Comparison of ENCODE assay signal across 24 mouse cellular contexts in the genomic region with DNA sequence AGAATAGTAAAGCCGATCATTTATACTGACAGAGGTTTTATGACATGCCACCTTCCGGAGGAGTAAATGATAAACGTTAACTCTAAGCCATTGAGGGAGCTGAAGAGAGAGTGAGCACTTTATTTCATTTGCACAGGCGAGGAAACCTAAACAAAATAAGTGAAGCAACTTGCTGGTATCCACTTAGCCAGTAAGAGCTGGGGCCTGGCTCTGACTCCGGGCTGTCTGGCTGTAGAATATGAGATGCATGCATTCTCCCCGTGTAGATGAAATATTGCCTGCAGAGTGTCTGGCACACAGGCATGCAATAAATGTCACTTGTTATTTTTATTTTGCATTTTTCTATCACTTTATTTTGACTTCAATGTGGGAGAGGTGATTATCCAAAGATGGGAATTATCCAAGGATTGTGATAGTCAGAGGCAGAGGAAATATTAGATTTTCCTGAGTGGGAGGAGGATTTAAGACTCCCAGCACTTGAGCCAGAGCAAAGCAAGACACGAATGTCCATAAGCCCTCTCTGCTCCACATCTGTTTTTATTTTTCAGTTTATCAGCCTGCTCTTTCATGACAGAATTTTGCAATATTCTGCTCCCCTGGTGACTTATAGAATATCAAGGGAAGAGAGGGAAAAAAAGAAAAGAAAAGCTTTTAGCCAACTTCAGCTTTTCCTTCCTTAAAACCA.
DNase-seq lines count a peak whose midpoint lies in the region; ATAC-seq and TF ChIP-seq lines count a peak whose summit lies in the region.
"Had no signal": no experiment of that assay in that cellular context is flagged by ENCODE, and none has a peak within 500 bp of the region (broad histone marks: within the 10 kb centered on the region; RNA-seq: fewer than 3 reads in every experiment).

No protein-coding gene starts in this region.

- TF ChIP-seq CTCF in liver, postnatal 0 days (IDR thresholded peaks at IDR 0.05; ENCODE audit: low read depth) = no peak

- H3K4me3 ChIP-seq in embryonic facial prominence, embryonic 11.5 days (ENCODE audit: low read depth, low read length) = no peak overlapping the region
- H3K4me3 ChIP-seq in embryonic facial prominence, embryonic 10.5 days = no peak overlapping the region
- H3K4me3 ChIP-seq in heart, embryonic 16.5 days (ENCODE audit: low read length) = no peak overlapping the region
- no peak overlapping the region for H3K4me3 ChIP-seq in limb, embryonic 14.5 days (replicated peaks; ENCODE audit: low read length)
- H3K4me3 ChIP-seq in liver, postnatal 0 days (ENCODE audit: low read depth, low read length) = no peak overlapping the region
- H3K4me3 ChIP-seq: embryonic facial prominence, embryonic 13.5 days; intestine, embryonic 15.5 days; midbrain, embryonic 10.5 days; neural tube, embryonic 15.5 days had no signal

- H3K27ac ChIP-seq in embryonic facial prominence, embryonic 11.5 days (replicated peaks; ENCODE audit: low read depth, low read length) = no peak overlapping the region
- H3K27ac ChIP-seq in embryonic facial prominence, embryonic 10.5 days (replicated peaks) = no peak overlapping the region
- 0 out of 2 replicates have a peak overlapping the region, but pooled peaks have one; percentile 7 for H3K27ac ChIP-seq in heart, embryonic 16.5 days (ENCODE audit: low read length)
- H3K27ac ChIP-seq in limb, embryonic 14.5 days (replicated peaks; ENCODE audit: low read depth, low read length) = no peak overlapping the region
- H3K27ac ChIP-seq in liver, postnatal 0 days (ENCODE audit: low read depth) = no peak overlapping the region
- H3K27ac ChIP-seq: embryonic facial prominence, embryonic 13.5 days; intestine, embryonic 15.5 days; macrophage; midbrain, embryonic 10.5 days; neural tube, embryonic 15.5 days had no signal

- no peak overlapping the region for H3K4me2 ChIP-seq in embryonic facial prominence, embryonic 11.5 days (ENCODE audit: low read depth, low read length)
- H3K4me2 ChIP-seq in heart, embryonic 16.5 days (ENCODE audit: low read depth, low read length) = no peak overlapping the region
- no peak overlapping the region for H3K4me2 ChIP-seq in limb, embryonic 14.5 days (replicated peaks; ENCODE audit: low read depth, low read length, severe bottlenecking)
- no peak overlapping the region for H3K4me2 ChIP-seq in liver, postnatal 0 days (ENCODE audit: low read depth, low read length)
- H3K4me2 ChIP-seq: embryonic facial prominence, embryonic 13.5 days; intestine, embryonic 15.5 days; neural tube, embryonic 15.5 days had no signal

- intact Hi-C loops in heart, postnatal 25 days (cut with DNase I) = no loop called here

- no peaks in the 10 kb centered on the region for H3K4me1 ChIP-seq in embryonic facial prominence, embryonic 11.5 days (ENCODE audit: control insufficient read depth, insufficient read depth, low read length)
- H3K4me1 ChIP-seq in embryonic facial prominence, embryonic 10.5 days = peaks cover 29% of the 10 kb centered on the region
- no peaks in the 10 kb centered on the region for H3K4me1 ChIP-seq in heart, embryonic 16.5 days (ENCODE audit: control insufficient read depth, insufficient read depth, low read length)
- H3K4me1 ChIP-seq in limb, embryonic 14.5 days (ENCODE audit: control insufficient read depth, insufficient read depth, low read length) = peaks cover 13% of the 10 kb centered on the region
- H3K4me1 ChIP-seq in liver, postnatal 0 days (ENCODE audit: insufficient read depth) = 0 out of 2 replicates have a peak, but pooled peaks cover 2% of the 10 kb centered on the region
- H3K4me1 ChIP-seq: intestine, embryonic 15.5 days; neural tube, embryonic 15.5 days had no signal

- peak; percentile 32 for DNase-seq in embryonic facial prominence, embryonic 11.5 days (ENCODE audit: low spot score)
- DNase-seq in embryonic facial prominence, embryonic 10.5 days (ENCODE audit: low spot score) = no peak
- no peak for DNase-seq in heart, postnatal 25 days (ENCODE audit: low spot score)
- DNase-seq in NIH3T3 (ENCODE audit: low read depth) = peak; percentile 45
- DNase-seq in limb, embryonic 14.5 days (ENCODE audit: low spot score) = peak; percentile 50
- no peak for DNase-seq in liver, postnatal 0 days
- DNase-seq: adrenal gland, postnatal 36 days; cerebellum, adult 9-10 months; heart, postnatal 36 days; kidney, adult 8-10 months; kidney, postnatal 25 days; right cerebral cortex, adult 18-20 months; right cerebral cortex, postnatal 4 days; thymus, postnatal 14 days had no signal

- ATAC-seq in embryonic facial prominence, embryonic 11.5 days (replicated peaks; ENCODE audit: insufficient number of reproducible peaks, low FRiP score, low TSS enrichment, low read depth) = no peak
- no peak; the same call in 1 of the 2 replicates for ATAC-seq in heart, embryonic 16.5 days (replicated peaks; ENCODE audit: extremely low read depth, insufficient read depth, low FRiP score)
- no peak for ATAC-seq in limb, embryonic 14.5 days (ENCODE audit: low FRiP score, low read depth)
- no peak for ATAC-seq in liver, postnatal 0 days
- ATAC-seq: CD4-positive, CD25-positive, alpha-beta regulatory T cell, adult 4 months; forebrain, embryonic 14.5 days; hindbrain, embryonic 16.5 days; intestine, embryonic 15.5 days; lung, postnatal 0 days had no signal

- no peaks in the 10 kb centered on the region for H3K9me3 ChIP-seq in embryonic facial prominence, embryonic 11.5 days (replicated peaks; ENCODE audit: control insufficient read depth, low read length)
- H3K9me3 ChIP-seq in embryonic facial prominence, embryonic 10.5 days = no peaks in the 10 kb centered on the region
- H3K9me3 ChIP-seq in heart, embryonic 16.5 days (replicated peaks; ENCODE audit: control insufficient read depth, low read length) = no peaks in the 10 kb centered on the region
- H3K9me3 ChIP-seq in limb, embryonic 14.5 days (ENCODE audit: control insufficient read depth, low read length) = no peaks in the 10 kb centered on the region
- no peaks in the 10 kb centered on the region for H3K9me3 ChIP-seq in liver, postnatal 0 days (ENCODE audit: low read length)
- H3K9me3 ChIP-seq: embryonic facial prominence, embryonic 13.5 days; intestine, embryonic 15.5 days; midbrain, embryonic 10.5 days; neural tube, embryonic 15.5 days had no signal

- WGBS in embryonic facial prominence, embryonic 11.5 days = 61% methylated on average over 7 of the region's 7 CpGs
- 70% methylated on average over 7 of the region's 7 CpGs for WGBS in embryonic facial prominence, embryonic 10.5 days
- 55% methylated on average over 7 of the region's 7 CpGs for WGBS in heart, embryonic 16.5 days
- 21% methylated on average over 7 of the region's 7 CpGs for WGBS in limb, embryonic 14.5 days
- 69% methylated on average over 7 of the region's 7 CpGs for whole genome bisulfite sequencing in liver, postnatal 0 days (ENCODE audit: insufficient replicate concordance)

- TF ChIP-seq EP300 in liver, postnatal 0 days (IDR thresholded peaks at IDR 0.05; ENCODE audit: low read depth) = no peak

- no peaks in the 10 kb centered on the region for H3K36me3 ChIP-seq in embryonic facial prominence, embryonic 11.5 days (replicated peaks; ENCODE audit: control insufficient read depth, insufficient read depth, low read depth, low read length)
- H3K36me3 ChIP-seq in embryonic facial prominence, embryonic 10.5 days (replicated peaks) = no peaks in the 10 kb centered on the region
- no peaks in the 10 kb centered on the region for H3K36me3 ChIP-seq in heart, embryonic 16.5 days (ENCODE audit: control insufficient read depth, insufficient read depth)
- H3K36me3 ChIP-seq in limb, embryonic 14.5 days (ENCODE audit: control insufficient read depth, insufficient read depth, low read length) = no peaks in the 10 kb centered on the region
- H3K36me3 ChIP-seq in liver, postnatal 0 days (replicated peaks; ENCODE audit: insufficient read depth, low read length) = no peaks in the 10 kb centered on the region
- H3K36me3 ChIP-seq: embryonic facial prominence, embryonic 13.5 days; intestine, embryonic 15.5 days; midbrain, embryonic 10.5 days; neural tube, embryonic 15.5 days had no signal

- no peak for TF ChIP-seq POLR2A in limb, embryonic 14.5 days (IDR thresholded peaks at IDR 0.05; ENCODE audit: borderline replicate concordance, extremely low read depth, insufficient read depth, insufficient read length)

- H3K27me3 ChIP-seq in embryonic facial prominence, embryonic 11.5 days (ENCODE audit: control insufficient read depth, insufficient read depth, low read length) = no peaks in the 10 kb centered on the region
- no peaks in the 10 kb centered on the region for H3K27me3 ChIP-seq in embryonic facial prominence, embryonic 10.5 days (replicated peaks; ENCODE audit: low read depth, poor library complexity, severe bottlenecking)
- no peaks in the 10 kb centered on the region for H3K27me3 ChIP-seq in heart, embryonic 16.5 days (ENCODE audit: control insufficient read depth, insufficient read depth, low read length)
- H3K27me3 ChIP-seq in limb, embryonic 14.5 days (ENCODE audit: control insufficient read depth, insufficient read depth, low read length) = no peaks in the 10 kb centered on the region
- H3K27me3 ChIP-seq in liver, postnatal 0 days (ENCODE audit: insufficient read depth, low read length) = no peaks in the 10 kb centered on the region
- H3K27me3 ChIP-seq: intestine, embryonic 15.5 days; neural tube, embryonic 15.5 days had no signal

- H3K9ac ChIP-seq in embryonic facial prominence, embryonic 11.5 days (replicated peaks; ENCODE audit: low read length) = no peak overlapping the region
- H3K9ac ChIP-seq in heart, embryonic 16.5 days (ENCODE audit: low read length) = no peak overlapping the region
- H3K9ac ChIP-seq in limb, embryonic 14.5 days (ENCODE audit: low read depth, low read length, severe bottlenecking) = no peak overlapping the region
- no peak overlapping the region for H3K9ac ChIP-seq in liver, postnatal 0 days (replicated peaks)
- H3K9ac ChIP-seq: embryonic facial prominence, embryonic 13.5 days; intestine, embryonic 15.5 days; neural tube, embryonic 15.5 days had no signal

Comparison
In these comparisons a context has a peak if more than half of its experiments do, and no peak if none do; other contexts are left out.
1. DNase-seq: peak in embryonic facial prominence, embryonic 11.5 days (single experiment), NIH3T3 (single experiment) and limb, embryonic 14.5 days (single experiment); none in embryonic facial prominence, embryonic 10.5 days (single experiment), heart, postnatal 25 days (single experiment) and liver, postnatal 0 days (single experiment).